Mouse (Mus musculus) MN1 (cell line): ENCODE data around the gene Ltbp3.

Experiments
- DNase-seq: peaks from one replicate; pipeline ENCODE4 v3.0.0-alpha.2; 2016; ENCODE audit warnings: low spot score

The Ltbp3 gene

DNA sequence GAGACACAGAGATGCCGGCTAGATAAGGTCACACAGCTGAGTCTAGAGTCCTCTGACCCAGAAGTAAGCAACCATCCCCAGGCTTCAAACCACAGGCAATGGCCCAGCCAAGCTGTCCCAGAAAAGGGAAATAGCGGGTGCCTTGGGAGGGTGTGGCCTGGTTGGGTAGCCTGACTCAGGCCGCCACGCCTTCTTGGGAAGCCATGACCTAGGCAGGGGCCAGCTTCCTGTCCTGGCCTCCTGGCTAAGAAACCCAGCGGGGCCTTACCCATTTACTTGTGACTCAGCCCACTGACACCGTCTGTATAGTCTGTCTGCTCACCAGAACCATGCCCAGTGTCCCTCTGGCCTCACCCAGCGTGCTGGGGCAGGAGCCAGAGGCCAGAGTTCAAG, 16.2 kb upstream of the Ltbp3 start:
- DNase-seq, result peak; percentile 58

DNA sequence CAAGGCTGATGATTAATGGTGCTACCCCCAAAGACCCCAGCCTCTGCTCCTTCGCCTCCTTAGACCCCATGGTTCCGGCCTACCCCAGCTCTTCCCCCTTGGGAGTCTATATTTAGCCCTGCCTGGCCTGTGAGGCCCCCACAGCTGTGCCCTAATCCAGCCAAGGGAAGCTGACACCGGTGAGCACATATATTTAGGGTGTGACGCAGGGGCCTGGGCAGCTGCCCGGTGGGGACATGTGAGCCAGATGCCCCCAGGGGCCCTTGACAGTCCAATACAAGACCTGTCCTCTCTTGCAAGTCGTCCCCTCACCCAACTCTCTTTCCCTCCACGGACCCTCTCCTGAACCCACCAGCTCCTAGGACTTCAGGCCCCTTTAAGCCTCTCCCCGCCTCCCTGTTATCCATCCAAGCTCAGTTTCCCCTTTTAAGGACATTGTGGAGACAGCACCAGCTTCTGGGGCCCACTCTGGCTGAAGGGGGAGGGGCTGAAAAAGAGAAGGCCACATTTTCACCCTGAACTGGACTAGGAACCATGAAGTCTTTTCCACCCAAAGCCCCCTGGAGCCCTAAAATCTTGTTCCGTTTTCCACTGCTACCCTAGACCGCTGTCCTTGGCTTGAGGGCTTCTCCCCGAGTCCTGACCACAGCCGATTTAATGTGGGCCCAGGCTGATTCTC, 15.5 kb upstream of the Ltbp3 start:
- no peak for DNase-seq

DNA sequence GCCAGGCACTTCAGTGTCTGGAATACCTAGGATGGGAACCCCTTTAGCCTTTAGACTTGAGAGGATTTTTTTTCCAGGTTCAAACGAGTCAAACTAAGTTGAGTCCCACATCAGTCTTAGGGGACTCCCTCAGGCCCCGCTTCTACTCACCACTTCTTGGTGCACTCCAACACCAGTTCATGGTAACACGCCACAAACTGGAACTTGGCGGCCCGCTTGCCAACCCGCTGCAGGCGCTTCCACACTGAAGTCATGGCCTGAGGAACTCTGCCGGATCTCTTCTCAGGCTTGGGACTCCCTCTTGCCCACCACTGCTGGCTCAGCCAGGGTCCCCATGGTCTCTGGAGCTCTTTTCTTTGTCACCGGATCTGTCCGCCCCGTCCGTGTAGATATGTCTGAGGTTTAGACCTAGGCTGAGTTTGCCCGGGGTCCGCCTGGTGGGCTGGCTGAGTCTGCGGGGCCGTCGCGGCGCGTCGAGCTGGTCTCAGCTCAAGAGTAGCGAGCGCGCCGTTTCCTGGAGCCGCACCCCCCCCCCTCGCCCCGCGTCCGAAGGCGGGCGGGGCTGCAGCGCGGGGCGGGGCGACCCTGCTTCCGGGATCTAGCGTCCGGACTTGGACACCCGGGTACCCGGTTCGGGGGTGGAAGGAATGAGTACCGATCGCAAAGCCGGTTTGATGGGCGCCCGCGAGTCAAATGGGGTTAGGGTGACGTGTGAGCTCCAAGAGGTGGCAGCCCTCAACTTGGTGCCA, 14.8 kb upstream of the Ltbp3 start, which contains the start of gene Ehbp1l1:
Gene Ehbp1l1, minus strand, starts transcription at position 551 of the 749 bp plus-strand sequence.
- no peak for DNase-seq

DNA sequence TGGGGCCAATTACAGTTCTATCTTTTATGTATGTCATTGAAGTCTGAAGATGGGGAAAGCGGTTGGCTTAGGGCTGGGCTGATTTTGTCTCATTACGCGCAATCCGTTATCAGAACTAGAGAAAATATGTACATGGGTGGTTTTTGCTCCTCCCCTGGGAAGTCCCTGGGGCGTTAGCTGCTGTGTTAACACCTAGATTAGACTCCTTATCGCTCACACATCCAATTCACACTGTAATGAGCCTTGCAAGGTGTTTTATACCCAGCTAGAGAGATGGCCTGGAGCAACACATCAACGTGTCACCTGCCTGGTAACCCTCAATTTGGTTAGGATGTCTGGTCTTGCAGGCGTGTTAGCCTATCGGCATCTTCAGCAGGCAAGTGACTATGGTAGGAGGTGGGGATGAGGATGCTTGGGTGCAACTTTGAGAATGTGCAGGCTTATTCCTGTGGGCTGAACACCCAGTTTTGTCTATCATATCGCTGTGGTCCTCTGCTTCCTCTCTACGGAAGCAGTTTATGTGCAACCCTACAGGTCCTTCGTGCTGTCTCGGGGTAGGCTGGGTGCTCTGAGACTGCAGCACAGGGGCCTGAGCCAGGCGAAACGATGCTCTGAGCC, 13.6 kb upstream of the Ltbp3 start:
- no peak for DNase-seq

DNA sequence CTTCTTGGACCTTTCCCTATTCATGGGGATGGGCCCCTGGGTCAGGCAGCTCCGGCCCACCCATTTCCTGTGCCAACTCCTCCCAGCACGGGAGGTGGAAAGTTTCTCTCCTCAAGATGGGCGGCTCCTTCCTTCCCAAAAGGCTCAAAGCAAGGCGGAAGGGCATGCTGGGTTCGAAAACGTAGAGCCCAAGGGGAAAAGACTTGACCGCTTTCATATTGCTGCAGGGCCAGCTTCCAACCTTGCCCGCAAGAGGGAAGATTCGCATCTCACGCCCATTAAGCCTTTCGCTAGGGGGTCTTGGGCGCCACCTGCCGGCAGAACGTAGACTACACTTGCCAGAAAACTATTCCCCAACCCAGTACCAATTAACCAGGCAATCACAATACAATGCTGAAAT, 13.0 kb upstream of the Ltbp3 start:
- DNase-seq, result peak; percentile 76

DNA sequence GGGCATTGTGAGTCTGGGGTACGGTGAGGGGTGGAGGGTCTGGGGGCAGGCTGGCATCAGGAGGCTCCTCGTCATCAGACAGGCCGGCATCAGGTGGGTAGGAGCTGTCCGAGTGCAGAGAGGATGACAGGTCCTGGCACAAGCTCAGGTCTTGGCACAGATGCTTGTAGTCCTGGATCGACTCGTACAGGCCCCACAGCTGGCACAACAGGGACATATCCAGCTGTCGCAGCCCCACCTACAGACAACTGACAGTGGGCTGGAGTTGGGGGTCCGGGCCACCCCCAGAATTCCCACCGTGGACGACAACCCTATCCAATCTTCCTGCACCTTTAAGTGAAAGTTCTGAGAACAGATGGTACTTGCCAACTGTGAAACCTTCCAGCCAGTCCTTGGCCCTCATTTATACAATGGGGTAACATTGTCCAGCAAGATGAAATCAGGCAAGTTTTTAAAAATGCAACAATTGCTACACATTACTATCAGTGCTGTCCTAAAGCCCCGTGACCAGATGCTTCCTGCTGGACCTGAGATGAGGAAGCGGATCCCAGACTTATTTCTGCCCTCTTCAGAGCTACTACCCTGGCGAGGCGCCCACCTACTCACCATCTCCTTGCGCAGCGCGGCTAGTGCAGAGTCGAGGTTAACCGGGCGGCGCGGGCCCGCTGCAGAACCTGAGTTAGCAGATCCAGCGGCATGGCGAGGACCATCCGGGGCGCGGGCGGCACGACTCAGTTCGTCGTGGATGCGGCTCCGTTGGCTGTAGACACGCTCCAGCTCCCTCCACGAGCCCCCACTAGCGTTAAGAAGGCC, 11.9 kb upstream of the Ltbp3 start:
- DNase-seq, result peak; percentile 44

DNA sequence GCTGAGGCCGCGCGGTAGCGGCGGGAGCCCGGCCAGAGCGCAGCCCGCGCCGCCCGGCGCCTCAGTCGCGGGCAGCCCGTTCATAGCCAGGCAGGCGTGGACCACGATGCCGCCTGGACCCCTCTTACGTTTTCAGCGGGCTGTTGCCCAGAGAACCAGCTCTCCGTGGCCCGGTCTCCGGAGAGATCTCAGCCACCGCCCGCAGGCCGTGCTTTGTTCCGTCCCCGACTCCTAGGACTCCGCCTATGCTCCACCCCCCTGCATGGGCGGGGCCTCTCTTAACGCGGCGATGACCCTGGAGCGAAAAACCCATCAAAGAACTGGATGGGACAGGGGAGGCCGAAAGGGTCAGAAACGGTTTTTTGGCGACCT, 11.3 kb upstream of the Ltbp3 start, which contains the start of gene Fam89b:
Gene Fam89b, minus strand, starts transcription at position 210 of the 372 bp plus-strand sequence.
- DNase-seq, result peak; percentile 79

DNA sequence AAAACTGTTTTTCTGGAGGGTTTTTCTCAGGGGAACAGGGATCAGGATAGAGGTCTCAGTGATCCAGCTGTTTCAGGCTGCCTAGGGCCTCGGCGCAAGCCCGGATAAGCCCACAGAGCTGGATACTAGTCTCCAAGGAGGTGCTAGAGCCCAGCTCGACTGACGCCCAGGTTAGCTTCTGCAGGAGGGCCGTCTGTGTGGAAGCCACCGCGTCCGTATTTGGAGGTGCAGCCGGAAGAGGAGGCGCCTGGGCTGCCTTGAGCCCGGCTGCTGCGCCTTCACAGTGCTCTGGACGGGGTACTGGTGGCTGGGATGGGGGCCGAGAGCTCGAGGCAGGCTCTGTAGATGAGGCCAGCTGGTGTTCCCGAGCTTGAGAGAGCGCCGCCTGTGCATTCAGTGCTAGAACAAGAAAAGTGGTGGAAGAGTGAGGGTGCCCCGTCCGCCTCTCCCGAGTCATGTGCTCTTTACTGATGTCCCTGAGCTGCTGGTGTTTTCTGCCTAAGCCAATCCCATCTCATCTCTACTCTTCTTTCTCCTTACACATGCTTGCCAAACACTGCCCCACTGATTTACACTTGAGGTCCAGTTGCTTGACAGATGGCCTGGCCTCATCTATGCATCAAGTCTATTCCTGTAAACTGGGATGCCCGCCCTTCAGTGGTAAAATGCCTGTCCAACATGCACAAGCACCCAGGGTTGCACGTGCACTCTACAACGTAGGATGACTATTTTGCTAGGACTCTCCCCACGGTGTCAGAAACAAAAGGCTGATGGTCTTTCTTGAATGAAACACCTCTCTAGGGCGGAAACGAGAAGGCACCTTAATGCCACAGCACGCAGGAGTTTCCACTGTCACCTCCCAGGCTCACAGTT, 10.2 kb upstream of the Ltbp3 start:
- DNase-seq, result no peak

DNA sequence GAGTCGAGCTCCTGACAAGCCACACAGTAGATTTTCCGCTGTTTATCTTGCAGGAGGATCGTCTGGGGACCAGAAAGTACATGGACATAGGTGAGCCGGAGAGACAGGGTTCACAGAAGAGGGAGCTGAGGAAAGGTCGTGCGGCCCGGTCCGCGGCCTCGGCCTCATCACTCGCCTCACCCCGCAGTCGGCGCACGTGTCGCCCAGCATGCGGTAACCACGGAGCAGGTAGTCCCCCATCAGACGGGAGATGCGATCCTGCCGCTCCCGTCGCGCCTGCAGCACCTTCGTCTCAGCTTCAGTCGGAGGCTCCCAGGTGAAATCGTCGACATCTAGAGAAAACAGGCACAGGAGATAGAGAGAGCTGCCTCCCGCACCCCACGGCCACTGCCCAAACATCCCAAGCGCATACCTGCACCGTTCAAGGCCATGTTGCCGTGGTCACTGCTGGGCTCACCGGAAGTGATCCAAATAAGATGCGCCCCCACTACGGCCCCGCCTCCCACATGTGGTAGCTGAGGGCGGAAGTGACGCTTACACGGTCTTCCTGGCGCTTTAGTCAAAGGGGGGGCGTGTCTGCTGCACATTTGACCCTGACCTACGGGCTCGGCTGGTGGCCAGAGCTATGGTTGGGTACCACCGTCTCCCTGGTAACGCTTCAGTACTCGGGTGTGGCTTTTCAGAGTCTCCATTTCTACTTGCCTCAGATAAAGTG, 9.3 kb upstream of the Ltbp3 start:
- peak; percentile 92 for DNase-seq

DNA sequence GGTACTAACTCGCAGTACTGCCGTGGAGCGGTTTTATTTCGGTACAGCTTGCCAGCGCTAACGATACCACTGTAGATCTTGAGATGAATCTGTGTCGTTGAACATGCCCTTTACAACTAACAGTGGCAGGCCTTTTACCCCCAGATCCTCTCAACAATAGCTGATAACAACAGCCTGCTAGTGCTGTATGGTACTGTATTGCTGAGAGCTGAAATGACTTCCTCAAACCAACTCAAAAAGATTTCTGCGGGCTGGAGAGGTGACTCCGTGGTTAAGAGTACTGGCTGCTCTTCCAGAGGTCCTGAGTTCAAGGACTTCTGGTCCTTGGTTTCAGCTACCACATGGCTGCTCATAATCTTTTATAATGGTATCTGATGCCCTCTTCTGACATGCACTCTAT, 6.4 kb upstream of the Ltbp3 start:
- DNase-seq, result no peak

DNA sequence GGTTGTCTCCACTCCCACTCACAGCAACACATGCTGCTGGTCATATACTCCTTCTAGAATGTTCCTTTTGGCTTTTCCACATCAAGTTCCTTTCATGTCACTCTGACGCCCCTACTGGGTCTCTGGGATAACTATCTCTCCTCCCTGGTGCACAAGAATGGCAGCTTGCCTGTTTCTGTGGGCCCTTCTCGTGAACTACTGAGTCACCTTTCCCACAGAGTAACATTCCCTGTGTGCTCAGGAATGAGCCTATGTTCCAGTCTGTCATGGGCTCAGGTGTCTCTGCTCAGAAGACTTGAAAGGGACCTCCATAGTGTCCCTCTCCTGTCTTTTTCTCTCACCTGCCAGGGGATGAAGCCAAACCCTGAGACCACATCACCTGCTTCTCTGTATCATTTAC, 1.3 kb upstream of the Ltbp3 start:
- no peak for DNase-seq

DNA sequence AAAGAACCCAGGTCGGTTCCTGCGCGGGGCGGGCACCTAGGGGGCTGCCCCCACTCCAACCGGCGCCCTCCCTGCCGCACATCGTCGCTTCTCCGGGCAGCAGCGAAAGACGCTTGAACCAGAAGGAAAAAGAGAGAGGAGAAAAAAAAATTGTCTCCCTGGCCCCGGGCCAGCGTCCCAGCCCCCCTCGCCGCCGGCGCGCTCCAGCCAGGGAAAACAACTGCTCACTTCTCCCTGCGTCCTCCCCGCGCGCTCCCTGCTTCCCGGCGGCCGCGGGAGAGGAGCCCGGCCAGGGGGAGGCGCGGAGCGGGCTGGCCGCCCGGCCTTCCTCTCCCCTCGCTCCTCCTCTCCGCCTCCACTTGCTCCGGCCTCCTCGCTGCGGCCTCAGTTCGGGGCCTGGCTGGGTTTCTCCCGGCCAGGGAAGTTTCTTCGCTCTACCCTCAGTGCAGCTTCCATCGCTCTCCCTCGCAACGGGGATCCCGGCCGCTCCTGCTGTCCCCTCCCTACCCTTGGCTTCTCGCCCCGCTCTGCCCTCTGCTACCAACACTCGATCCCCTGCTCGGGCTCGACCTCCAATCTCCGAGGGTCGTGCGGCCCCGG, 1.0 kb downstream of the Ltbp3 start:
- DNase-seq, result peak; percentile 77

DNA sequence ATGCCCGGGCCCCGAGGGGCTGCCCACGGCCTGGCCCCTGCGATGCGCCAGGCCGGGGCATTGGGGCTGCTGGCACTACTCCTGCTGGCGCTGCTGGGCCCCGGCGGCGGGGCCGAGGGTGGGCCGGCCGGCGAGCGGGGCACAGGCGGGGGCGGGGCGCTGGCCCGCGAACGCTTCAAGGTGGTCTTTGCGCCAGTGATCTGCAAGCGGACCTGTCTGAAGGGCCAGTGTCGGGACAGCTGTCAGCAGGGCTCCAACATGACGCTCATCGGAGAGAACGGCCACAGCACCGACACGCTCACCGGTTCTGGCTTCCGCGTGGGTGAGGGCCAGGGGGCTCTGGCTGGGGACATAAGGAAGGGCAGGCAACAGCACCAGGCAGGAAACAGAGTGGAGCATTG, 1.5 kb downstream of the Ltbp3 start:
- no peak for DNase-seq

DNA sequence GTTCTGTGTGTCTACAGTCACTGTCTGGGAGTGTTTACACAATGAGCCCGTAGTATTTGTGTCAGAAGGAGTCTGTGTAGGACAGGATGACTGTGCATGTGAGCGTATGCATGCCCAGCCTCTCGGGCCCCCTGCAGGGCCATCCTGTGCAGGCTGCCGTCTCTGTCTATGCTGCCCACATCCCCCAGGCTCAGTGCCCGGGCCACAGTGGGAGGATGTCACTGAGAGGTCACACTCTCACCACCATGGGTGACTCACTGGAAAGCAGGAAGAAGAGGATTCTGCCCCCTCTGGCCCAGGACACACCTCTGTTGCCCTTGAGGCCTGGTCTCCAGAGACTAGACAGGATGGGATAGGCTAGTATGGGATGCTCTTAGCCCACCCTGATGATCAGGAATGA, 2.9 kb downstream of the Ltbp3 start:
- DNase-seq, result peak; percentile 69

DNA sequence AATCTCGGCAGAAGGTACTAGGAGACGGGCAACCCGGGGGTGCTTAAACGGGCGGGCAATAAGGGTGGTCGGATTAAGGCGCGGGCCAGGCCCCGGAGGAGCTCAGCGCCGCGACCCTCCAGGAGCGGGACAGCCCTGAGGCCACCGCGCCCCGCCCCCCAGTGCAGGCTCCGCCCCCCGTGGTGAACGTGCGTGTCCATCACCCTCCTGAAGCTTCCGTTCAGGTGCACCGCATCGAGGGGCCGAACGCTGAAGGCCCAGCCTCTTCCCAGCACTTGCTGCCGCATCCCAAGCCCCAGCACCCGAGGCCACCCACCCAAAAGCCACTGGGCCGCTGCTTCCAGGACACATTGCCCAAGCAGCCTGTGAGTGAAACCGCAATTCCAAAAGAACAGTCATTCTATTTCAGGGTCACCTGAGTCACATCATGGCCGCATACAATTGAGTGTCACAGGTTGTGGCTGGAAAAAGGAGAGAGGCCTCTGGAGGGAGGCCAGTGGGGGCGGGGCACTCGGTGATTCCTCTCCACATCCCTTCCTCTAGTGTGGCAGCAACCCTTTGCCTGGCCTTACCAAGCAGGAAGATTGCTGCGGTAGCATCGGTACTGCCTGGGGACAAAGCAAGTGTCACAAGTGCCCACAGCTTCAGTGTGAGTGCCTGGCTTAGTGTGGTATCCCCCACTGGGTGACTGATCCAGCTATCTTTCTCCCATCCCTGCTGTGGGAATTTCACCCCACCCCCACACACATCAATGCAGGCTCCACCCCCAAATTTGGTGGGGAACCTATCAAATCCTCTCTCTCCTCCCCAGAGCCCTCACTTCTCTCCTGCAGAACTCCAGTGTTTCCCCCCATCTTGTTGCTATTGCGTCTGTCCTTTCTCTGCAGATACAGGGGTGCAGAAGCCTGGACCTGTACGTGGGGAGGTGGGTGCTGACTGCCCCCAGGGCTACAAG, 5.3 kb downstream of the Ltbp3 start:
- DNase-seq, result no peak

DNA sequence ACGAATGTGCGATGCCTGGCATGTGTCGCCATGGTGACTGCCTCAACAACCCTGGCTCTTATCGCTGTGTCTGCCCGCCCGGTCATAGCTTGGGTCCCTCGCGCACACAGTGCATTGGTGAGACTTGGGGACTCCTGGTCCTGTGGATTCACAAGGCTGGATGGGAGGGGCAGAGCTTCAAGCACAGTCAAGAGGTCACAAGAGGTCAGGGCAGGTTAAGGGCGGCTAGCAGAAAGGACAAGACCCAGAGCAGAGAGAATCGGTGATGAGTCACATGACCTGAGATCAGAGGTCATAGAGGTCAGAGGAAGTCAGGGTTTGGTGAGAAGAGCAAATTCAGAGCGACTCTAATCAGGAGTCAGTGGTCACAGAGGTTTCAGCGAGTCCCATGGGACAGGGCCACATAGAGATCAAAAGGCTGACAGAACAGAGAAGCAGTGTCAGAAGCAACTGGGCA, 6.2 kb downstream of the Ltbp3 start:
- DNase-seq, result no peak

DNA sequence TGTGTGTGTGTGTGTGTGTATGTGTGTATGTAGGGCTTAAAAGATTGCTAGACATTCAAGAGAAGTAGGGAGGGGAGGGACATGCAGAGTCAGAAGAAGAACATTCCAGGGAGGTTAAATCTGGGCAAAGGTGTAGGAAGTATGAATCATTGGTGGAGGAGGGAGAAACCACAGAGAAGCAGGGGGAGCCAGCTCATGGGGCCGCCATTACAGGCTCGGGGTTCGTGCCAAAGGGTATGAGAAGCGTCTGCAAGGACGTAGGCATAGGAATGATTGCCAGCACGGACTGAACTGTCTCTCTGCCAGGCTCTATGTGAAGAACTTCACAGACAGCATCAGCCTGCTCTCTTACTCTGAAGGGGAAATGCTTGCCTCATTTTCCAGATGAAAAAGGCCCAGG, 8.8 kb downstream of the Ltbp3 start:
- no peak for DNase-seq

DNA sequence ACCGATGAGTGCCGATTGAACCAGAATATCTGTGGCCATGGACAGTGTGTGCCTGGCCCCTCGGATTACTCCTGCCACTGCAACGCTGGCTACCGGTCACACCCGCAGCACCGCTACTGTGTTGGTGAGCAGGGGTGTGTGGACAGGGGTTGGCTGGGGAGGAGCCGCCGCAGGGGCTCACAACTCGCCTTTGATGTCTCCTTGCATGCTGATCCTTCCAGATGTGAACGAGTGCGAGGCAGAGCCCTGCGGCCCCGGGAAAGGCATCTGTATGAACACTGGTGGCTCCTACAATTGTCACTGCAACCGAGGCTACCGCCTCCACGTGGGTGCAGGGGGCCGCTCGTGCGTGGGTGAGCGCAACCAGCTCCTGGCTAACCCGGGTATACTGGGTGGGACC, 10.2 kb downstream of the Ltbp3 start:
- no peak for DNase-seq

DNA sequence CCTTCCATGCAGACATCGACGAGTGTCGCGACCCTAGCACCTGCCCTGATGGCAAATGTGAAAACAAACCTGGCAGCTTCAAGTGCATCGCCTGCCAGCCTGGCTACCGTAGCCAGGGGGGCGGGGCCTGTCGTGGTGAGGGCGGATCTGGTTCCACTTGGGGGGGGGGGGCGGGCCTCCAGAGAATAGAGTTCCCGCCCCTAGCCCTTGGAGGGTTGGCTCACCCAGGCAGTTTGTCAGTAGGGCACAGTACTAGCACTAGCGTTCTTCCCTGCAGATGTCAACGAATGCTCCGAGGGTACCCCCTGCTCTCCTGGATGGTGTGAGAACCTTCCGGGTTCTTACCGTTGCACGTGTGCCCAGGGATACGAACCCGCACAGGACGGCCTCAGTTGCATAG, 11.0 kb downstream of the Ltbp3 start:
- DNase-seq, result no peak
